Mouse (Mus musculus): ENCODE measurements around the gene Gdf10. TPM values are rescaled to one million over a fixed set of nuclear protein-coding genes. Genes with fewer than 3 reads are reported as not detected.

Gene Gdf10
- not detected in 2 replicates for total RNA-seq (2012; rRNA removed)
- not detected for polyA plus RNA-seq (2012; ENCODE audit: insufficient read depth in 1 of 2, insufficient read length in 2 of 2, low read depth in 1 of 2, low replicate concordance in 2 of 2, missing spikeins in 1 of 2)

DNA sequence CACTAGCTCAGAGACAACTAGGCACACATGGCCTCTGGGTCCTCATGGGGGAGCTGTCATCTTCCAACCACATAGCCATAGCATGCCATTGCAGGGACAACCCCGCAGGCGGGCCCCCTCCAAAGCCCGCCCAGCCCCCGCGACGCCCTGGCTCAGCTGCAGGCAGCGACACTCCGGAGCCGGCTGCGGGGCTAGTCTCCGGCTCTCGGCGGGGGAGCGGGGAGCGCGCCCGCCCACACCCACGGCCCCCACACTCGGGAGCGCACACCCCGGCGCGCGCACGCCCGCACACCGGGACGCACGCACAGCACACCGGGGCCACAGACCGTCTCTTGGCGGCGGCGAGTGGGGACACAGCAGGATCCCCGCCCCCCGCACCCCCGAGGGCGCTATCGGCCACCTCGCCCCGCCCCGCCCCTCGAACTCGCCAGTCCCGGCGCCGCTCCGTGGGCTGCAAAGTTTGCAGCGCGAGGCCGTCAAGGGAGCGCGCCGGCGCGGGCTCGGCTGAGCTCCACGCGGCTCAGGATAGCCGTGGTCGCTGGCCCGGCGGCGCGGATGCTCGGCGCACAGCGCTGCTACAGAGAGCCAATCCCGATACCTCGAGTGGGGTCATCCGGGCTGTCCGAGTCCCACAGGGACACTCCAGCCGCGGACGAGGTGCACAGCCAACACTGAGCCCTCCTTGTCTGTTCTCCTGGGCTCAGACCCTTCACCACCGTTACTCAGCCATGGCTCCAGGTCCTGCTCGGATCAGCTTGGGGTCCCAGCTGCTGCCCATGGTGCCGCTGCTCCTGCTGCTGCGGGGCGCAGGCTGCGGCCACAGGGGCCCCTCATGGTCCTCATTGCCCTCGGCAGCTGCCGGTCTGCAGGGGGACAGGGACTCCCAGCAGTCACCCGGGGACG, at the start of gene Gdf10:
Gene Gdf10, plus strand, starts transcription at position 420 of the 903 bp plus-strand sequence.
- no peak for DNase-seq (ENCODE audit: low read depth, low spot score)
- Histone ChIP-seq H3K27me3 (ENCODE audit: control insufficient read depth in 1 of 2, insufficient read depth in 2 of 2, low read length in 2 of 2) (no peaks in the 10 kb centered on the region), H3K27ac (ENCODE audit: control insufficient read depth, low read depth, low read length) (no peak within 1 kb of the TSS), H3K79me2 (ENCODE audit: control insufficient read depth, insufficient read depth, low read length, poor library complexity) (no peaks in the 10 kb centered on the region), H3K4me1 (ENCODE audit: control insufficient read depth in 1 of 2, insufficient read depth in 2 of 2, low read length in 2 of 2) (no peaks in the 10 kb centered on the region), H3K9ac (ENCODE audit: control insufficient read depth, low read depth, low read length, poor library complexity, severe bottlenecking) (no peak within 1 kb of the TSS), H3K9me3 (replicated peaks; ENCODE audit: insufficient read depth, low read length) (no peaks in the 10 kb centered on the region), H3K36me3 (ENCODE audit: control insufficient read depth in 1 of 2, insufficient read depth in 2 of 2, low read length in 2 of 2) (no peaks in the 10 kb centered on the region), H3K4me3 (ENCODE audit: control insufficient read depth in 1 of 2, insufficient read depth in 1 of 2, low read depth in 2 of 2, low read length in 2 of 2) (no peak within 1 kb of the TSS)
- TF ChIP-seq BHLHE40 (IDR thresholded peaks at IDR 0.05; ENCODE audit: borderline replicate concordance, low read depth, low read length) (no peak), ZNF384 (IDR thresholded peaks at IDR 0.05; ENCODE audit: low read depth, low read length) (no peak)

DNA sequence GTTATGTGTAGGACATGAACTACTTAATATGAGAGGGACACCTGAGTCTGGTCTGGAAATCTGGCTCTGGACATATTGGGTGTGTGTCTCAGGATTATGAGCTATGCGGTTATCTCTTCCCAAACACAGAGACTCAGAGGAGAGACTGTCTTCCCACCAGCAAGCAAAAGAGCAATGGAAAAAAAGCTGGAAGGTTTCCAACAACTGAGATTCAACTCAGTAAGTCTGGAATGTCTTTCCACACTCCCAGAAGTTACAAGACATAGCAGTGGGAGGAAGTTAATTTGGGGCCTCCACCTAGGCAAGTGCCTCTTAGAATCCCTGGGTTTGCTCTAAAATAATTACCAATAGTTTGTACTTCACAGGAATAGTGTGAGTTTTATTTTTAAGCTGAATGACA, 44.6 kb upstream of the Gdf10 start:
- Histone ChIP-seq H3K4me1 (ENCODE audit: control insufficient read depth in 1 of 2, insufficient read depth in 2 of 2, low read length in 2 of 2) (no peaks in the 10 kb centered on the region), H3K4me3 (ENCODE audit: control insufficient read depth in 1 of 2, insufficient read depth in 1 of 2, low read depth in 2 of 2, low read length in 2 of 2) (no peak overlapping the region), H3K9me3 (replicated peaks; ENCODE audit: insufficient read depth, low read length) (no peaks in the 10 kb centered on the region), H3K36me3 (ENCODE audit: control insufficient read depth in 1 of 2, insufficient read depth in 2 of 2, low read length in 2 of 2) (no peaks in the 10 kb centered on the region), H3K79me2 (ENCODE audit: control insufficient read depth, insufficient read depth, low read length, poor library complexity) (no peaks in the 10 kb centered on the region), H3K9ac (ENCODE audit: control insufficient read depth, low read depth, low read length, poor library complexity, severe bottlenecking) (no peak overlapping the region), H3K27me3 (ENCODE audit: control insufficient read depth in 1 of 2, insufficient read depth in 2 of 2, low read length in 2 of 2) (no peaks in the 10 kb centered on the region), H3K27ac (ENCODE audit: control insufficient read depth, low read depth, low read length) (no peak overlapping the region)
- TF ChIP-seq NELFE (IDR thresholded peaks at IDR 0.05; ENCODE audit: low read depth, low read length) (no peak), MXI1 (IDR thresholded peaks at IDR 0.05; ENCODE audit: low read depth, low read length) (no peak), POLR2A (IDR thresholded peaks at IDR 0.05; ENCODE audit: control insufficient read depth in 1 of 2, insufficient read depth in 1 of 2, low read depth in 1 of 2, low read length in 2 of 2, poor library complexity in 1 of 2) (no peak), MAX (IDR thresholded peaks at IDR 0.05; ENCODE audit: low read length) (no peak), MAZ (IDR thresholded peaks at IDR 0.05; ENCODE audit: low read depth, low read length) (no peak)
- no peak for DNase-seq (ENCODE audit: low read depth, low spot score)

DNA sequence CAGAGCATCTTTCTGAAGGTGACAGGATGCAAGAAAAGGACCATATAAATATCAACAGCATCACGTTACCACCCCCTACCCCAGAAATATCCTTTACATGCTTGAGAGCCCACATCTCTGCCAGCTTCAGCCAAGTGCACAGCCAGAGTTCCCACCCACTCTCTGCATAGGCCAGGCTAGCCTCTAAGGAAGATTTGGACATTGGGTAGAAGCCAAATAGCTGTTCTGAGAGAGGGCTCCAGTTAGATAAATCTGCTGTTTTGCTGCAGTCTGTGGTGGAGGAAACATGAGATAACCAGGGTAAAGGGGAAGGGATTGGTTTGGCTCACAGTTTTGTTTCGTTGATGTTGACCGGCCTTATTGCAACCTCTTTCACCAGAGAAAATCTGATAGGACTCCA, 43.2 kb upstream of the Gdf10 start:
- Histone ChIP-seq H3K4me1 (ENCODE audit: control insufficient read depth in 1 of 2, insufficient read depth in 2 of 2, low read length in 2 of 2) (no peaks in the 10 kb centered on the region), H3K9ac (ENCODE audit: control insufficient read depth, low read depth, low read length, poor library complexity, severe bottlenecking) (no peak overlapping the region), H3K27ac (ENCODE audit: control insufficient read depth, low read depth, low read length) (no peak overlapping the region), H3K9me3 (replicated peaks; ENCODE audit: insufficient read depth, low read length) (no peaks in the 10 kb centered on the region), H3K36me3 (ENCODE audit: control insufficient read depth in 1 of 2, insufficient read depth in 2 of 2, low read length in 2 of 2) (no peaks in the 10 kb centered on the region), H3K27me3 (ENCODE audit: control insufficient read depth in 1 of 2, insufficient read depth in 2 of 2, low read length in 2 of 2) (no peaks in the 10 kb centered on the region), H3K79me2 (ENCODE audit: control insufficient read depth, insufficient read depth, low read length, poor library complexity) (no peaks in the 10 kb centered on the region), H3K4me3 (ENCODE audit: control insufficient read depth in 1 of 2, insufficient read depth in 1 of 2, low read depth in 2 of 2, low read length in 2 of 2) (no peak overlapping the region)
- DNase-seq (ENCODE audit: low read depth, low spot score), result no peak
- TF ChIP-seq MAFK (IDR thresholded peaks at IDR 0.05; ENCODE audit: borderline replicate concordance, low read depth, low read length), result no peak
- TF ChIP-seq BHLHE40 (IDR thresholded peaks at IDR 0.05; ENCODE audit: borderline replicate concordance, low read depth, low read length), result no peak
- no peak for TF ChIP-seq CTCF (IDR thresholded peaks at IDR 0.05 in 2 of 3, conservative IDR thresholded peaks at IDR 0.05 in 1 of 3; ENCODE audit: control insufficient read depth in 1 of 3, insufficient read depth in 1 of 3, low read depth in 2 of 3, low read length in 3 of 3, poor library complexity in 1 of 3, severe bottlenecking in 1 of 3)
- TF ChIP-seq MYC (IDR thresholded peaks at IDR 0.05; ENCODE audit: low read depth, low read length), result no peak
- TF ChIP-seq MEF2A (IDR thresholded peaks at IDR 0.05; ENCODE audit: extremely low read depth, insufficient replicate concordance, low read depth, low read length, poor library complexity, severe bottlenecking), result no peak
- no peak for TF ChIP-seq NELFE (IDR thresholded peaks at IDR 0.05; ENCODE audit: low read depth, low read length)
- TF ChIP-seq MYB (IDR thresholded peaks at IDR 0.05; ENCODE audit: low read depth, low read length), result no peak
- TF ChIP-seq SMC3 (IDR thresholded peaks at IDR 0.05; ENCODE audit: low read depth, low read length), result no peak
- TF ChIP-seq GABPA (IDR thresholded peaks at IDR 0.05; ENCODE audit: low read depth, low read length), result no peak
- TF ChIP-seq MAX (IDR thresholded peaks at IDR 0.05; ENCODE audit: low read length), result no peak
- no peak for TF ChIP-seq NRF1 (IDR thresholded peaks at IDR 0.05; ENCODE audit: insufficient read depth, low read depth, low read length, poor library complexity, severe bottlenecking)
- no peak for TF ChIP-seq SIN3A (IDR thresholded peaks at IDR 0.05; ENCODE audit: low read length)
- TF ChIP-seq RAD21 (IDR thresholded peaks at IDR 0.05; ENCODE audit: low read depth, low read length), result no peak

Measured in MEL (cell line).